9 mouse cellular contexts compared by ENCODE assay signal in the genomic region with DNA sequence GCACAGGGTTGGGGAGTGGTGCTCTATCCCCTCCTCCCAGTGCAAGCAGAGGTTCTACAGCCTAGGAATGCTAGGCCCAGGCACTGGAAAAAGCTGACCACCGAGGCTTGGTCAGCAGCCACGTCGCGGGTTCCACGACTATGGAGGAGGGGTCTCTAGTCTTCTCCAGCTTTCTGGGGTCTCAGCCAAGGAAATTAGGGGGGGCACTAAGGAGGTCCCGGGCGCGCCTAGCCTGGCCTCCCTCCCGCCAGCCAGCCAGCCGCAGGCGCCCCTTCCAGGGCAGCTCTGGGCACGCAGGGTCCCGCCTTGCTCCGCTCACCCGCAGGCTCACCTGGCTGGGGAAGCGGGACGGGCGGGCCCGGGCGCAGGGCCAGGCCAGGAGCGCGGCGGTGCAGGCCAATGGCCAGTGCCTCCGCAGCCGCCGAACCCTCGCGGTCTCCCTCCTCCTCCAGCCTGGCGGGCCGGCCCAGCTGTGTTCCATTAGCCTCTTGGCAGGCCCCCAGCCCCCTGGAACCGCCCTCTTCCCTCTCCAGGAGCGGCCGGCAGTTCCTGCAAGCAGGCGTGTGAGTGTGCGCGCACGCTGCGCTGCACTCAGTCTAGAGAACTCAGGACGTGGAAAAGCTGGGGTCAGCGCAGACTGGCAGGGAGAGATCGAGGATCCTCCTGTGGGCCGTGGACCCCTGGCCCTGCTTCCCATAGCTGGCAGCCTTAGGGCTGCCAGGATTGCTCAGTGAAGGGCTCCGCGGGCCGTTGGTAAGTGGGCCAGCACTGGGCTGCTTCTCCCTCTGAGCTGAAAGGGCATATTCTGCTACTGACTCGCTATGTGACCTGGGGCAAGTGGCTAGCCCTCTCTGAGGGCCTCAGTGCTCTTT. TPM values are rescaled to one million over a fixed set of nuclear protein-coding genes. Genes with fewer than 3 reads are reported as not detected.
DNase-seq lines count a peak whose midpoint lies in the region; ATAC-seq and TF ChIP-seq lines count a peak whose summit lies in the region.
"Had no signal": no experiment of that assay in that cellular context is flagged by ENCODE, and none has a peak within 500 bp of the region (broad histone marks: within the 10 kb centered on the region; RNA-seq: fewer than 3 reads in every experiment).

Col16a1 (plus strand) TSS at position 510 of the 872 bp plus-strand sequence.

- H3K4me2 ChIP-seq in forebrain, embryonic 16.5 days (ENCODE audit: low read length), result peak within 1 kb of the TSS; percentile 85
- peak within 1 kb of the TSS; percentile 81 for H3K4me2 ChIP-seq in heart, postnatal 0 days (ENCODE audit: low read depth, low read length)
- peak within 1 kb of the TSS; percentile 38 for H3K4me2 ChIP-seq in liver, embryonic 15.5 days

- peak; percentile 88 for ATAC-seq in forebrain, embryonic 16.5 days
- peak; percentile 82 for ATAC-seq in heart, postnatal 0 days (ENCODE audit: insufficient read depth, low read depth)
- peak; percentile 34 for ATAC-seq in liver, embryonic 15.5 days (ENCODE audit: insufficient read depth)

- H3K36me3 ChIP-seq in C2C12 (ENCODE audit: control insufficient read depth, insufficient read depth), result no peaks in the 10 kb centered on the region
- no peaks in the 10 kb centered on the region for H3K36me3 ChIP-seq in forebrain, embryonic 16.5 days (ENCODE audit: control insufficient read depth, insufficient read depth)
- H3K36me3 ChIP-seq in heart, postnatal 0 days (replicated peaks; ENCODE audit: control insufficient read depth, insufficient read depth, low read length), result no peaks in the 10 kb centered on the region
- H3K36me3 ChIP-seq in liver, embryonic 15.5 days (replicated peaks), result no peaks in the 10 kb centered on the region
- H3K36me3 ChIP-seq: G1E had no signal

- under 1% methylated on average over 37 of the region's 46 CpGs for WGBS in forebrain, embryonic 16.5 days
- 2% methylated on average over 35 of the region's 46 CpGs for WGBS in heart, postnatal 0 days
- 6% methylated on average over 46 of the region's 46 CpGs for WGBS in liver, embryonic 15.5 days (ENCODE audit: insufficient replicate concordance)
- WGBS in olfactory bulb, adult 2 months, result 12% methylated on average over 46 of the region's 46 CpGs

- H3K9me3 ChIP-seq in forebrain, embryonic 16.5 days (ENCODE audit: control insufficient read depth, low read length), result no peaks in the 10 kb centered on the region
- H3K9me3 ChIP-seq in heart, postnatal 0 days (replicated peaks; ENCODE audit: control insufficient read depth, low read length), result no peaks in the 10 kb centered on the region
- H3K9me3 ChIP-seq in liver, embryonic 15.5 days (replicated peaks), result no peaks in the 10 kb centered on the region
- H3K9me3 ChIP-seq: G1E had no signal

- peak within 1 kb of the TSS; percentile 21 for H3K27ac ChIP-seq in forebrain, embryonic 16.5 days (ENCODE audit: low read length)
- H3K27ac ChIP-seq in heart, postnatal 0 days (ENCODE audit: low read depth), result peak within 1 kb of the TSS; percentile 82
- no peak within 1 kb of the TSS for H3K27ac ChIP-seq in liver, embryonic 15.5 days (replicated peaks)
- H3K27ac ChIP-seq in olfactory bulb, adult 2 months (ENCODE audit: insufficient read depth, low read depth, low read length), result no peak within 1 kb of the TSS; the same call in 1 of the 2 replicates

- peak; percentile 59 to 63 for DNase-seq in cerebellum, adult 18-20 months
- peak; percentile 83 for DNase-seq in heart, postnatal 0 days (ENCODE audit: low spot score)
- peak; percentile 95 for DNase-seq in kidney, postnatal 14 days
- peak; percentile 73 to 93 for DNase-seq in urinary bladder, postnatal 36 days (ENCODE audit: low spot score in 2 of 2)

- TF ChIP-seq EP300 in heart, postnatal 0 days (IDR thresholded peaks at IDR 0.05; ENCODE audit: low read depth), result no peak

- no peak for TF ChIP-seq CTCF in C2C12 (IDR thresholded peaks at IDR 0.05; ENCODE audit: control insufficient read depth, insufficient read depth, insufficient read length)
- TF ChIP-seq CTCF in heart, postnatal 0 days (IDR thresholded peaks at IDR 0.05; ENCODE audit: low read depth), result no peak
- TF ChIP-seq CTCF in olfactory bulb, adult 2 months (IDR thresholded peaks at IDR 0.05; ENCODE audit: insufficient read depth, low read depth, low read length), result no peak

- H3K4me3 ChIP-seq in C2C12 (ENCODE audit: insufficient read depth, poor library complexity, severe bottlenecking), result peak within 1 kb of the TSS; percentile 14
- H3K4me3 ChIP-seq in forebrain, embryonic 16.5 days (replicated peaks; ENCODE audit: low read length), result peak within 1 kb of the TSS; percentile 44
- H3K4me3 ChIP-seq in heart, postnatal 0 days (ENCODE audit: low read depth, low read length), result peak within 1 kb of the TSS; percentile 46
- H3K4me3 ChIP-seq in liver, embryonic 15.5 days (replicated peaks), result peak within 1 kb of the TSS; percentile 17
- H3K4me3 ChIP-seq in olfactory bulb, adult 2 months (ENCODE audit: insufficient read depth, low read depth, low read length), result peak within 1 kb of the TSS; percentile 34

- H3K4me1 ChIP-seq in forebrain, embryonic 16.5 days (replicated peaks; ENCODE audit: control insufficient read depth, insufficient read depth, low read length), result peaks cover 17% of the 10 kb centered on the region
- H3K4me1 ChIP-seq in heart, postnatal 0 days (ENCODE audit: control insufficient read depth, insufficient read depth), result 0 out of 2 replicates have a peak, but pooled peaks cover 4% of the 10 kb centered on the region
- H3K4me1 ChIP-seq in liver, embryonic 15.5 days (replicated peaks), result no peaks in the 10 kb centered on the region
- peaks cover 33% of the 10 kb centered on the region for H3K4me1 ChIP-seq in olfactory bulb, adult 2 months (ENCODE audit: control insufficient read depth, insufficient read depth, low read length)

- H3ac ChIP-seq in C2C12 (ENCODE audit: control insufficient read depth, insufficient read length, low read depth), result peak within 1 kb of the TSS; percentile 74

- H3K79me3 ChIP-seq in C2C12 (ENCODE audit: low read depth), result no peaks in the 10 kb centered on the region

- TF ChIP-seq POLR2A in olfactory bulb, adult 2 months (IDR thresholded peaks at IDR 0.05; ENCODE audit: insufficient read depth, low read depth, low read length), result no peak

- H3K27me3 ChIP-seq in C2C12 (ENCODE audit: control insufficient read depth, insufficient read depth, insufficient read length), result no peaks in the 10 kb centered on the region
- H3K27me3 ChIP-seq in forebrain, embryonic 16.5 days (replicated peaks; ENCODE audit: control insufficient read depth, insufficient read depth, low read length), result no peaks in the 10 kb centered on the region
- H3K27me3 ChIP-seq in heart, postnatal 0 days (ENCODE audit: control insufficient read depth, insufficient read depth, low read length), result peaks cover 3% of the 10 kb centered on the region; the same call in 1 of the 2 replicates
- peaks cover 43% of the 10 kb centered on the region for H3K27me3 ChIP-seq in liver, embryonic 15.5 days

- no peaks in the 10 kb centered on the region for H3K79me2 ChIP-seq in C2C12 (ENCODE audit: control insufficient read depth, insufficient read depth)

- peak within 1 kb of the TSS; percentile 60 for H3K9ac ChIP-seq in forebrain, embryonic 16.5 days (replicated peaks; ENCODE audit: low read depth, low read length)
- peak within 1 kb of the TSS; percentile 62 for H3K9ac ChIP-seq in heart, postnatal 0 days (replicated peaks; ENCODE audit: low read depth, low read length)
- no peak within 1 kb of the TSS for H3K9ac ChIP-seq in liver, embryonic 15.5 days

TF ChIP-seq in C2C12, 6 proteins besides CTCF, POLR2A, EP300 and RAD21:
- TF ChIP-seq MAX (IDR thresholded peaks at IDR 0.05) (peak; percentile 58), CEBPB (IDR thresholded peaks at IDR 0.05; ENCODE audit: low read depth) (no peak)

RNA-seq across cellular contexts. Expression of gene Col16a1, which starts in this region (rescaled TPM):
- polyA plus RNA-seq in C2C12 (2012; fragmentation: generic; extraction: Trizol), result 7.5 TPM
- 7.4 and 8.7 TPM in 2 replicates for polyA plus RNA-seq in forebrain, embryonic 16.5 days (2015; fragmentation: Nextera tagmentation; extraction: Ambion mirVana)
- total RNA-seq in heart, postnatal 0 days (2014; rRNA removed; ENCODE audit: low replicate concordance), result 21.6 and 67.5 TPM in 2 replicates
- 9.9 and 11.6 TPM in 2 replicates for polyA plus RNA-seq in heart, postnatal 0 days (2015; fragmentation: Nextera tagmentation; extraction: Ambion mirVana)
- 3.4 and 3.6 TPM in 2 replicates for polyA plus RNA-seq in liver, embryonic 15.5 days (2015; fragmentation: Nextera tagmentation; extraction: Ambion mirVana)
- polyA plus RNA-seq in olfactory bulb, adult 2 months (2012; ENCODE audit: insufficient read depth, insufficient read length, low replicate concordance, missing spikeins), result not detected in 2 replicates
- total RNA-seq: G1E had no signal
- polyA plus RNA-seq: G1E had no signal

Comparison
In these comparisons a context has a peak if more than half of its experiments do, and no peak if none do; other contexts are left out.
1. ATAC-seq: peak in every context shown above with its lines; median percentile 88 in forebrain, embryonic 16.5 days; 82 in heart, postnatal 0 days; 34 in liver, embryonic 15.5 days.
2. H3K27ac ChIP-seq: peak in forebrain, embryonic 16.5 days (single experiment) and heart, postnatal 0 days (single experiment); none in liver, embryonic 15.5 days (single experiment) and olfactory bulb, adult 2 months (single experiment).
3. Peak in every context shown above with its lines, with median percentiles within 50 percentile points of each other: H3K4me3 ChIP-seq, DNase-seq and H3K4me2 ChIP-seq.